Mouse (Mus musculus) hindbrain, postnatal 0 days (tissue): ENCODE data around the gene Vmn1r188. TPM values are rescaled to one million over a fixed set of nuclear protein-coding genes. Genes with fewer than 3 reads are reported as not detected.
A peak's percentile ranks its signal among the peaks of the same experiment; 100 is the strongest.

Experiments used
- ATAC-seq: fragments of 200-750 bp; cut with Nextera tagmentation; 2 replicates; pipeline ENCODE4 v1.8.0; 2017; ENCODE audit warnings: mild to moderate bottlenecking, moderate TSS enrichment, moderate library complexity
- DNase-seq: peaks from one replicate; pipeline ENCODE4 v3.0.0-alpha.2; 2015; ENCODE audit warnings: low spot score
- H3K27ac ChIP-seq: fragments of 300-500 bp; sonication (generic); 2 replicates; pipeline ENCODE4 v1.5.1; 2014; ENCODE audit warnings: mild to moderate bottlenecking
- H3K27me3 ChIP-seq: fragments of 300-500 bp; sonication (generic); 2 replicates; pipeline ENCODE4 v1.6.1; 2014; ENCODE audit warnings: low read length, mixed read lengths; ENCODE audit not compliant: insufficient read depth
- H3K36me3 ChIP-seq: fragments of 300-500 bp; sonication (generic); 2 replicates; pipeline ENCODE4 v1.6.1; 2014; ENCODE audit warnings: low read length, mixed read lengths; ENCODE audit not compliant: insufficient read depth
- H3K4me1 ChIP-seq: fragments of 300-500 bp; sonication (generic); 2 replicates; pipeline ENCODE4 v1.6.1; 2014; ENCODE audit warnings: antibody characterized with exemption, low read length, mixed read lengths; ENCODE audit not compliant: insufficient read depth
- H3K4me2 ChIP-seq: fragments of 300-500 bp; sonication (generic); 2 replicates; pipeline ENCODE4 v1.6.1; 2014; ENCODE audit warnings: low read depth, mild to moderate bottlenecking, low read length, moderate library complexity, mixed read lengths
- H3K4me3 ChIP-seq: fragments of 300-500 bp; sonication (generic); 2 replicates; pipeline ENCODE4 v1.5.1; 2014; ENCODE audit warnings: low read length
- H3K9ac ChIP-seq: fragments of 300-500 bp; sonication (generic); replicated peaks from 2 replicates; pipeline ENCODE4 v1.6.1; 2014; ENCODE audit warnings: mild to moderate bottlenecking, low read length, moderate library complexity, mixed read lengths
- H3K9me3 ChIP-seq: fragments of 300-500 bp; sonication (generic); 2 replicates; pipeline ENCODE4 v1.6.1; 2016; ENCODE audit warnings: low read length, mixed read lengths
- CTCF ChIP-seq: IDR thresholded peaks from 2 replicates; pipeline ENCODE4 v1.5.1; 2016; ENCODE audit warnings: antibody characterized with exemption, control low read depth, low read depth
- WGBS: fragments of 180-500 bp; shearing (Covaris S2); extraction: QIAGEN DNeasy Blood & Tissue Kit; methylation state at CpG from one replicate; pipeline ENCODE4 v1.1.7; 2014; 5-methylcytosine and 5-hydroxymethylcytosine counted together
- polyA plus RNA-seq: library from polyadenylated mRNA; unstranded; fragments of >200 nt; fragmentation: Nextera tagmentation; extraction: Ambion mirVana; gene quantifications from 2 replicates; pipeline ENCODE4 v1.2.1, GENCODE M21; 2015
- total RNA-seq: library from RNA; depleted of rRNA; stranded (reverse); fragments of >200 nt; gene quantifications from 2 replicates; pipeline ENCODE4 v1.2.3, GENCODE M21; 2014

Vmn1r188 gene
- total and polyA plus RNA-seq, 2 experiments from 2014 or later: not detected

DNA sequence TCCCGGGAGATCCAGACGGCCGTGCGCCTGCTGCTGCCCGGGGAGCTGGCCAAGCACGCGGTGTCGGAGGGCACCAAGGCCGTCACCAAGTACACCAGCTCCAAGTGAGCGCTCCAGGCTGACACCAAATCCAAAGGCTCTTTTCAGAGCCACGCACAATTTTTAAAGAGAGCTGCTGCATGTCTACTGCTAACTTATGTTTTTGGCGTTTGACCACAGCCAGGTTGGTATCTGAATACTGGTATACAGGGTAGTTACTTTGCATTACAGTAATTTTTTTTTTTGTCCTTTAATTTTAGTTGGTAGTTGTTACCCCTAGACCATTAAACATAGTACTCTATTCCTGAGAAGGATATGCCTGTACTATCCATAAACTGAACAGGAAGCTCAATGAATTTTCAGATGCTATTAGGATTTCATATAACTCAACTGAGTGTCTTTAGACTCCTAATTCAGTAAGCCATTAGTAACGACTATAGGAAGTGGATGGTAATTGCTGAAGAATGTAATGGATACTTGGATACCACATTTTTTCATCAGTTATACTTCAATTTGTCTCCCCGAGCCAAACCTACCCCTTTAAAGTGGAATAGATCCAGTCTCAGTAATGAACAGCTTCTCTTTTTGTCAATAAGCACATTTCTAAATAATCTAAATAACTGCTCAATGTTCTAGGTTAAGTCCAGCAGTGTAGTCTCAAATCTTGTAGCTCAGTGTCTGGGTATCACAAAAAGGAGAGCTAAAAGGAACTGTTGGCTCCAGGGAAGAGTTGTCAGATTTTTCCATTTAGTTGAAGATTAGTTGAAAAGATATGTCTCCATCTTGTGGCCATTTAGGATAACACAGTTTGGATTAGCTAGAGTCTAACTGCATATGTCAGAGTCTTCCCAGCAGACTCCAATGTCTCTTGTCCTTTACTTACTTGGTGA lies 40.5 kb upstream of the Vmn1r188 start:
- Histone ChIP-seq H3K4me2 (peak overlapping the region; percentile 62), H3K9ac (peak overlapping the region; percentile 35; the same call in 1 of the 2 replicates), H3K9me3 (no peaks in the 10 kb centered on the region), H3K27ac (peak overlapping the region; percentile 73; the same call in 1 of the 2 replicates), H3K36me3 (no peaks in the 10 kb centered on the region), H3K27me3 (no peaks in the 10 kb centered on the region), H3K4me3 (peak overlapping the region; percentile 33), H3K4me1 (peaks cover 10% of the 10 kb centered on the region; the same call in 1 of the 2 replicates)
- TF ChIP-seq CTCF: peak; percentile 76
- DNase-seq (peak; percentile 88), ATAC-seq (peak; percentile 15)
- 2% methylated on average over 9 of the region's 14 CpGs for WGBS

DNA sequence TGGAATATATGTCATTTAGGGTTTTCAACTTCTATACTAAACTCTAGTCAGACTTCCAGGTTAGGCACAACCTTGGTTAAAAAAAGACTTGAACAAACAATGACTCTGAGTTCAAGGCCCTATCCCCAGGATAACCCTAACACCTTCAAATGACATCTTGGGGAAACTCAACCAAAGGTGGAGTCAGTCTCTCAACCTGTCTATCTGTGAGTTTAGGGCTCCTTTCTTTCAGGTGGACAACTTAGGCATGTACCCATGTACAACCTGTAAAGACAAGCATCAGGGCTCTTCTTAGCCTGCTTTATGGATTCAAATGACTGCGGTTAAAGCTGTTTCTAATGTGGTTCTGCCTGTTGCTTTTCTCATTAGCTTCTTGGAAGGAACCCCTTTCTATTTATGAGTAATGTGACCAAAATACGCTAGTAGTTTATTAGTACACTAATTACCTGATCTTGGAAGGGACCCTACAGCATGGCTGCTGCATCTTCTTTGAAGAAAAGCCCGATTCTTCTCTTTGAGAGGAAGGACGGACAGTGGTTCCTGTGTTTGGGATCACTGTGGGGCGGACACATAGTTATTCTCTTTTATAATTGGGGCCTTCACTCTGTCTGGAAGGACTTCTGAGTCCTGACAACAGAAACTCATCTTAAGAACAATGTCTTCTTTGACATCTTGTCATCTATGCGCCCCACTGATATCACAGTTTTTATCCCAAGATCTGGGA lies 39.6 kb upstream of the Vmn1r188 start:
- Histone ChIP-seq H3K9me3 (no peaks in the 10 kb centered on the region), H3K4me1 (peaks cover 10% of the 10 kb centered on the region; the same call in 1 of the 2 replicates), H3K27ac (no peak overlapping the region), H3K4me2 (no peak overlapping the region; the same call in 1 of the 2 replicates), H3K4me3 (no peak overlapping the region), H3K36me3 (no peaks in the 10 kb centered on the region), H3K27me3 (no peaks in the 10 kb centered on the region), H3K9ac (no peak overlapping the region)
- no peak for ATAC-seq
- no peak for TF ChIP-seq CTCF
- 88% methylated on average over 6 of the region's 6 CpGs for WGBS
- DNase-seq: no peak

DNA sequence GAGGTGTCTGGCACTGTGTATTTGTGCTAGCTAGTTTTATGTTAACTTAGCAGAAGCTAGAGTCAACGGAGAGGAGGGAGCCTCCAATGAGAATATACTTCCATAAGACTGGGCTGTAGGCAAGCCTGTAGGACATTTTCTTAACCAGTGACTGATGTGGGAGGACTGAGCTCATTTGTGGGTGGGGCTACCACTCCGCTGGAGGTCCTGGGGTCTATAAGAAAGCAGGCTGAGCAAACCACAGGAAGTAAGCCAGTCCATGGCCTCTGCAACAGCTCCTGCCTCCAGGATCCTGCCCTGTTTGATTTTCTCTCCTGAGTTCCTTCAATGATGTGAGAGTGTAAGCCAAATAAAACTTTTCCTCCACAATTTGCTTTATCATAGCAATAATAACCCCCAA lies 38.9 kb upstream of the Vmn1r188 start:
- Histone ChIP-seq H3K4me3 (no peak overlapping the region), H3K36me3 (no peaks in the 10 kb centered on the region), H3K27ac (no peak overlapping the region), H3K4me2 (no peak overlapping the region), H3K27me3 (no peaks in the 10 kb centered on the region), H3K9me3 (no peaks in the 10 kb centered on the region), H3K4me1 (peaks cover 10% of the 10 kb centered on the region; the same call in 1 of the 2 replicates), H3K9ac (no peak overlapping the region)
- DNase-seq (no peak), ATAC-seq (no peak)
- no peak for TF ChIP-seq CTCF
- 66% methylated on average over 2 of the region's 2 CpGs for WGBS

DNA sequence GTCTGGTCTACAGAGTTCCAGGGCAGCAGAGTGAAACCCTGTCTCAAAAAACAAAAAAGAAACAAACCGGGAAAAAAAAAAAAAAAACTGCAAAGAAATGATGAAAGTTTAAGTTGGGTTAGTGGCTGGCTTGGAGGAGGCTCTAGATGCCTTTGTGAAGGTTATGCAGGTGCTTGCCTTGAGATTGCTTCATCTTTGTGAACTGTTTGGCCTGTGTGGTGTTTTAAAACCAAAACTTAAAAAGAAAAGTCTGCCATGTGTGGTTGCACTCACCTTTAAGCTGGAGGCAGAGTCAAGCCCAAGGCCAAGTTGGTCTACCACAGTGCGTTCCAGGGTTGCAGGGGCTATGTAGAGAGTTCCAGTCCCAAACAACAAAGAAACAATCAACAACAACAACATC lies 35.2 kb upstream of the Vmn1r188 start:
- H3K4me1 ChIP-seq: no peaks in the 10 kb centered on the region
- ATAC-seq (no peak), DNase-seq (no peak)
- no peak overlapping the region for H3K27ac ChIP-seq
- WGBS: 81% methylated on average over 2 of the region's 2 CpGs
- H3K9me3 ChIP-seq: no peaks in the 10 kb centered on the region
- no peak for TF ChIP-seq CTCF
- H3K27me3 ChIP-seq: no peaks in the 10 kb centered on the region
- H3K4me2 ChIP-seq: no peak overlapping the region
- H3K9ac ChIP-seq: no peak overlapping the region
- no peaks in the 10 kb centered on the region for H3K36me3 ChIP-seq
- no peak overlapping the region for H3K4me3 ChIP-seq

DNA sequence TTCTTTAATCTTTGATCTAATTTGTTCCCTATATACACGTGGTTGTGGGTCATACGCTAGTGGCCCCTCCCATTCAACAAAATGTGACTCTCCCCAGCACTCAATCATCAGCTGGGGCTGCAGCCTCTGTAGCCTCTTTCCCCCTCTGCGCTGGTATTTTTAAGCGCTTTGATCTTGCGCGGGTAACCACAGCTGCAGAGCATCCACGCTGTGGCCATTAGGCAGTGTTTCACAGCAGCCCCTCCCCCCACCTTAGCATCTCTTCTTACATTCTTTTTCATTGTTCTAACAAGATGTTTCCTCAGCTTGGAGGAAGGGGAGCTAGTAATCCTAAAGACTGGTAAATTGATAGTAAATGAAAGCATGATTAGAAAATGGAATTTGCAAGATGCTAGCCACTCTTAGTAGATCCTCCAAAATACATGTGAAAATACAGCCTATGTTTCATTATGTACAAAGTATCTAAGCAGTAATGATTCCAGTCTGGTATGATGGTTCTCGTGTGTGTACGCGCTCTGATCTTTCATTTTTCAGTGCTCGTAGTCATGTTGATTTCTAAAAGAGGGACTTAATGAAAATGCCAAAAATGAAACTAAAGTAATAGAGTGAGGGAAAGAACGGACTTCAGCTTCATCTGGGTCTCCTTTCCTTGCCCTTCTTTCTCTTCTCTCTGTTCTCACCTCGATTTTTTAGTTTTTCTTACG lies 34.4 kb upstream of the Vmn1r188 start:
- Histone ChIP-seq H3K9ac (peak overlapping the region; percentile 40), H3K36me3 (no peaks in the 10 kb centered on the region), H3K4me1 (no peaks in the 10 kb centered on the region), H3K4me2 (peak overlapping the region; percentile 67), H3K27me3 (no peaks in the 10 kb centered on the region), H3K9me3 (no peaks in the 10 kb centered on the region), H3K27ac (peak overlapping the region; percentile 76), H3K4me3 (peak overlapping the region; percentile 49)
- TF ChIP-seq CTCF: no peak
- DNase-seq: peak; percentile 75
- ATAC-seq: peak; percentile 50
- 2% methylated on average over 14 of the region's 14 CpGs for WGBS

DNA sequence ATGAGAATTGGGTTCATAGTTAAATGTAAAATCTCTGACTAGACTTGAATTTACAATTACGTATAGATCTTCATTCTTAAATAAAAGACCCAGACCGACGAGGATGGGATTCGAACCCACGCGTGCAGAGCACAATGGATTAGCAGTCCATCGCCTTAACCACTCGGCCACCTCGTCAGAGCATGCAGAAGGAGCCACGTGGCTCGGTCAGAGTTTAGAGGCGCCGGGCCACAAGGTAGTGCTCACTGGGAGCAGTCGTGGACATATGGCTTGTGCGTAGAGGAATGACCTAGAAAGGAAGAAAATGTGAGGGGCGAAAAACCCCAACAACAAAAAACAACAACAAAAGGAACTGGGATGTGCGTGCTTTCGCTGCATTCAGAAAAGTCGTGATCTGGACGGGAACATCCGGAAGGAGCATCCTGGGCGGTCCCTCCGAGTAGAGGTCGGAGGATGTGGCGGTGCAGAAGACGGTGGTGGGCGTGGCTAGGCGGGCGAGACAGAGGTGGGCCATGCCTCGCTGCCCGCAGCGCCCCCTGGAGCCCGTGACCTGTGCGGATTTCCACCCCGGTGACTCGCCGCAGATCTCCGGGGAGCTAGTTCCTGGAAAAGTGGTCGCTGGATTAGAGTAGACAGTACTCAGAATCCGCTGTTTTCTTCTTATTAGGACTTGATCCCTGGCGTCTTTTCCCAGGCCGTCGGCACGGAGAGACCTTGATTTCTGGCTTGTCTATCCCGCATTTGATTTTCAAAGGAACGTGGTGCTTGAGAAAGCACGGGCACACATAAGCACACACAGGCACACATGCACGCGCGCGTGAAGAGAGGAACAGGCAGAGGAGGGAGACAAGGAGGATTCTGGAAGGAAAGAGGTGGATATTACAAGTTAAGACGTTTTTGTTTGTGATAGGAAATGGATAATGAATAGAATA lies 33.4 kb upstream of the Vmn1r188 start:
- H3K9me3 ChIP-seq: no peaks in the 10 kb centered on the region
- WGBS: under 1% methylated on average over 52 of the region's 52 CpGs
- ATAC-seq: peak; percentile 97
- peak; percentile 93 for DNase-seq
- H3K4me1 ChIP-seq: no peaks in the 10 kb centered on the region
- TF ChIP-seq CTCF: peak; percentile 83
- H3K9ac ChIP-seq: peak overlapping the region; percentile 40
- peak overlapping the region; percentile 49 for H3K4me3 ChIP-seq
- no peaks in the 10 kb centered on the region for H3K36me3 ChIP-seq
- no peaks in the 10 kb centered on the region for H3K27me3 ChIP-seq
- peak overlapping the region; percentile 76 for H3K27ac ChIP-seq
- H3K4me2 ChIP-seq: peak overlapping the region; percentile 67
